ENCODE assay signal across 8 mouse cellular contexts in the genomic region with DNA sequence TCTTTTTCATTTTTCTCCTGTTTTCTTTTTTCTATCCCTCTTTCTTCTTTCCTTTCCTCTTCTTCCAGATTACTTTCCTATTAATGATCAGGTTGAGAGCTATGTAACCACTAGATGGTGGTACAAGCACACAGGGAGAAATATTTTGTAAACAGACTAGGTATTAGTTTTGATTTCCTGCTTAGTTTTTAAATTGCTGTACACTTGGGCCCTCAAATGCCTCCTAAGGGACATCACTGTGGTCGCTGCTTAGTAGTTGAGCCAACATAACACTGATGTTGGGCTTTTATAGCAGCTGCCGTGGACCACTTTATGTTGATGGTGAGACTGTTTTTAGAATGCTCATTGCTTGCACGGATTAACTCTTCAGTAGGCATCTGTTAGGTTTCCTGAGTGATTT.
DNase-seq lines count a peak whose midpoint lies in the region; ATAC-seq and TF ChIP-seq lines count a peak whose summit lies in the region.

No protein-coding gene starts in this region.

- no peaks in the 10 kb centered on the region for H3K36me3 ChIP-seq in intestine, postnatal 0 days (ENCODE audit: control insufficient read depth, insufficient read depth)
- no peaks in the 10 kb centered on the region for H3K36me3 ChIP-seq in neural tube, embryonic 15.5 days

- H3K4me3 ChIP-seq in left cerebral cortex, adult 2 months: peak overlapping the region; percentile 36
- H3K4me3 ChIP-seq in intestine, postnatal 0 days (ENCODE audit: low read depth, low read length): no peak overlapping the region
- peak overlapping the region; percentile 20; the same call in 1 of the 2 replicates for H3K4me3 ChIP-seq in neural tube, embryonic 15.5 days (replicated peaks)

- TF ChIP-seq CTCF in left cerebral cortex, adult 2 months (IDR thresholded peaks at IDR 0.05): peak; percentile 91
- TF ChIP-seq CTCF in intestine, postnatal 0 days (IDR thresholded peaks at IDR 0.05; ENCODE audit: low read depth): peak; percentile 91

- intact Hi-C loops in left cerebral cortex, adult 2 months (cut with DNase I): loop anchor here (1.0 to 10.0 kb wide), 4 partner anchors 295 to 912 kb away; a partner anchor contains a TSS

- H3K27ac ChIP-seq in left cerebral cortex, adult 2 months: no peak overlapping the region
- H3K27ac ChIP-seq in intestine, postnatal 0 days (ENCODE audit: low read depth, low read length): no peak overlapping the region
- H3K27ac ChIP-seq in neural tube, embryonic 15.5 days (replicated peaks): no peak overlapping the region

- H3K9me3 ChIP-seq in intestine, postnatal 0 days (ENCODE audit: control insufficient read depth): no peaks in the 10 kb centered on the region
- H3K9me3 ChIP-seq in neural tube, embryonic 15.5 days (replicated peaks): no peaks in the 10 kb centered on the region

- H3K27me3 ChIP-seq in intestine, postnatal 0 days (replicated peaks; ENCODE audit: control insufficient read depth, insufficient read depth, low read length): no peaks in the 10 kb centered on the region
- no peaks in the 10 kb centered on the region for H3K27me3 ChIP-seq in neural tube, embryonic 15.5 days (replicated peaks)

- WGBS in intestine, postnatal 0 days: 34% methylated on average over 3 of the region's 3 CpGs
- WGBS in neural tube, embryonic 15.5 days: 18% methylated on average over 3 of the region's 3 CpGs

- H3K9ac ChIP-seq in intestine, postnatal 0 days (ENCODE audit: low read depth, low read length): no peak overlapping the region
- H3K9ac ChIP-seq in neural tube, embryonic 15.5 days (replicated peaks): no peak overlapping the region

- ATAC-seq in intestine, postnatal 0 days: no peak
- peak; percentile 41; the same call in 1 of the 2 replicates for ATAC-seq in neural tube, embryonic 15.5 days (ENCODE audit: low FRiP score)

- peak; percentile 11 for DNase-seq in cerebellum, adult 8-10 months
- DNase-seq in cerebellum, adult 11-12 months: no peak
- DNase-seq in left cerebral cortex, adult 2 months (ENCODE audit: extremely low spot score in 1 of 2, low spot score in 2 of 2): peak in 1 of 2 experiments; percentile 16
- no peak for DNase-seq in left cerebral cortex, adult 18-20 months (ENCODE audit: low spot score in 2 of 2)
- peak; percentile 54 for DNase-seq in adipocyte (ENCODE audit: low spot score)
- DNase-seq in kidney, postnatal 25 days: no peak

- H3K4me1 ChIP-seq in intestine, postnatal 0 days (replicated peaks; ENCODE audit: control insufficient read depth, insufficient read depth, low read length): no peaks in the 10 kb centered on the region
- H3K4me1 ChIP-seq in neural tube, embryonic 15.5 days: peaks cover 8% of the 10 kb centered on the region

- H3K4me2 ChIP-seq in intestine, postnatal 0 days (replicated peaks; ENCODE audit: low read depth): no peak overlapping the region; the same call in 1 of the 2 replicates
- peak overlapping the region; percentile 42 for H3K4me2 ChIP-seq in neural tube, embryonic 15.5 days

Comparison
In these comparisons a context has a peak if more than half of its experiments do, and no peak if none do; other contexts are left out.
1. DNase-seq: peak in cerebellum, adult 8-10 months (single experiment) and adipocyte (single experiment); none in cerebellum, adult 11-12 months (single experiment), left cerebral cortex, adult 18-20 months (0 of 2) and kidney, postnatal 25 days (0 of 2).